Mouse (Mus musculus) myocyte (in vitro differentiated cells): Measurements from ENCODE around the gene Prox1.

Source experiments
- MYOG ChIP-seq, 3 experiments: IDR thresholded peaks; one replicate each; pipeline ENCODE4 v1.6.1; 2011; ENCODE audit warnings: control low read depth in 2 of 3, low read depth in 2 of 3, mild to moderate bottlenecking in 2 of 3; ENCODE audit not compliant: insufficient read length in 2 of 3, control insufficient read depth in 1 of 3, insufficient read depth in 1 of 3
- POLR2A ChIP-seq: IDR thresholded peaks from one replicate; pipeline ENCODE4 v1.6.1; 2011; ENCODE audit warnings: low read depth, mild to moderate bottlenecking, control low read depth, moderate library complexity; ENCODE audit not compliant: insufficient read length
- REST ChIP-seq: IDR thresholded peaks from one replicate; pipeline ENCODE4 v1.6.1; 2011; ENCODE audit warnings: mild to moderate bottlenecking, control low read depth, moderate library complexity; ENCODE audit not compliant: insufficient read depth, insufficient read length
- TCF12 ChIP-seq: IDR thresholded peaks from one replicate; pipeline ENCODE4 v1.6.1; 2011; ENCODE audit warnings: mild to moderate bottlenecking, control low read depth; ENCODE audit not compliant: poor library complexity, insufficient read depth, severe bottlenecking
- USF1 ChIP-seq: IDR thresholded peaks from one replicate; pipeline ENCODE4 v1.6.1; 2011; ENCODE audit warnings: low read depth, mild to moderate bottlenecking, control low read depth, moderate library complexity

- TF ChIP-seq POLR2A (no peak), MYOG (IDR thresholded peaks at IDR 0.05; ENCODE audit: control insufficient read depth in 1 of 3, insufficient read depth in 1 of 3, insufficient read length in 2 of 3, low read depth in 2 of 3) (no peak), TCF12 (no peak), REST (no peak), USF1 (no peak)
These were observed 81.6 kb downstream of the Prox1 start for GRCm38 (mm10) chr1:190088929-190089328.
